Mouse (Mus musculus): ENCODE measurements around the gene Sbk3. TPM values are rescaled to one million over a fixed set of nuclear protein-coding genes. Genes with fewer than 3 reads are reported as not detected.
A peak's percentile ranks its signal among the peaks of the same experiment; 100 is the strongest.

Gene Sbk3
- polyA plus RNA-seq, 1 experiment, result not detected

GRCm38 (mm10) chr7:4915669-4916416 is 55.1 kb downstream of the Sbk3 start:
- Histone ChIP-seq H3K4me3 (ENCODE audit: insufficient read depth, low read depth, low read length) (peak overlapping the region; percentile 98), H3K27ac (ENCODE audit: insufficient read depth, low read depth, low read length) (peak overlapping the region; percentile 95), H3K4me1 (ENCODE audit: control insufficient read depth, insufficient read depth, low read length) (peaks cover 32% of the 10 kb centered on the region)
- TF ChIP-seq POLR2A (IDR thresholded peaks at IDR 0.05; ENCODE audit: insufficient read depth, low read depth, low read length), result no peak
- TF ChIP-seq CTCF (IDR thresholded peaks at IDR 0.05; ENCODE audit: insufficient read depth, low read depth, low read length), result no peak
- WGBS, result 3% methylated on average over 14 of the region's 14 CpGs

Other genes with a start within 250 kb of the Sbk3 start
- gene Tmem150b, start 245.9 kb downstream of the Sbk3 start, polyA plus RNA-seq (2012; ENCODE audit: insufficient read depth, insufficient read length, low replicate concordance, missing spikeins), result not detected in 2 replicates
- gene Kmt5c, start 231.1 kb downstream of the Sbk3 start, polyA plus RNA-seq (2012; ENCODE audit: insufficient read depth, insufficient read length, low replicate concordance, missing spikeins), result not detected in 2 replicates
- gene Cox6b2, start 218.1 kb downstream of the Sbk3 start, polyA plus RNA-seq (2012; ENCODE audit: insufficient read depth, insufficient read length, low replicate concordance, missing spikeins), result not detected in 2 replicates
- not detected in 2 replicates for gene Fam71e2, start 199.9 kb downstream of the Sbk3 start, polyA plus RNA-seq (2012; ENCODE audit: insufficient read depth, insufficient read length, low replicate concordance, missing spikeins)
- gene Il11, start 188.3 kb downstream of the Sbk3 start, polyA plus RNA-seq (2012; ENCODE audit: insufficient read depth, insufficient read length, low replicate concordance, missing spikeins), result not detected in 2 replicates
- gene Tmem190, start 188.2 kb downstream of the Sbk3 start, polyA plus RNA-seq (2012; ENCODE audit: insufficient read depth, insufficient read length, low replicate concordance, missing spikeins), result not detected in 2 replicates
- gene Tmem238, start 181.5 kb downstream of the Sbk3 start, polyA plus RNA-seq (2012; ENCODE audit: insufficient read depth, insufficient read length, low replicate concordance, missing spikeins), result not detected in 2 replicates
- gene Rpl28, start 178.3 kb downstream of the Sbk3 start, polyA plus RNA-seq (2012; ENCODE audit: insufficient read depth, insufficient read length, low replicate concordance, missing spikeins), result not detected in 2 replicates
- not detected in 2 replicates for gene Ube2s, start 158.6 kb downstream of the Sbk3 start, polyA plus RNA-seq (2012; ENCODE audit: insufficient read depth, insufficient read length, low replicate concordance, missing spikeins)
- 146 TPM in 1 of 2 replicates, not detected in the other for gene Shisa7, start 126.5 kb downstream of the Sbk3 start, polyA plus RNA-seq (2012; ENCODE audit: insufficient read depth, insufficient read length, low replicate concordance, missing spikeins)
- gene Isoc2b, start 100.9 kb downstream of the Sbk3 start, polyA plus RNA-seq (2012; ENCODE audit: insufficient read depth, insufficient read length, low replicate concordance, missing spikeins), result not detected in 2 replicates
- gene Isoc2a, start 94.0 kb downstream of the Sbk3 start, polyA plus RNA-seq (2012; ENCODE audit: insufficient read depth, insufficient read length, low replicate concordance, missing spikeins), result not detected in 2 replicates
- gene Gm36210, start 64.7 kb downstream of the Sbk3 start, polyA plus RNA-seq (2012; ENCODE audit: insufficient read depth, insufficient read length, low replicate concordance, missing spikeins), result not detected in 2 replicates
- gene Zfp628, start 56.0 kb downstream of the Sbk3 start, polyA plus RNA-seq (2012; ENCODE audit: insufficient read depth, insufficient read length, low replicate concordance, missing spikeins), result not detected in 2 replicates
- not detected in 2 replicates for gene Nat14, start 49.1 kb downstream of the Sbk3 start, polyA plus RNA-seq (2012; ENCODE audit: insufficient read depth, insufficient read length, low replicate concordance, missing spikeins)
- gene Ssc5d, start 45.4 kb downstream of the Sbk3 start, polyA plus RNA-seq (2012; ENCODE audit: insufficient read depth, insufficient read length, low replicate concordance, missing spikeins), result not detected in 2 replicates
- gene Sbk2, start 6.8 kb downstream of the Sbk3 start, polyA plus RNA-seq (2012; ENCODE audit: insufficient read depth, insufficient read length, low replicate concordance, missing spikeins), result not detected in 2 replicates
- not detected in 2 replicates for gene Zfp579, start 25.0 kb upstream of the Sbk3 start, polyA plus RNA-seq (2012; ENCODE audit: insufficient read depth, insufficient read length, low replicate concordance, missing spikeins)
- gene Zfp524, start 43.2 kb upstream of the Sbk3 start, polyA plus RNA-seq (2012; ENCODE audit: insufficient read depth, insufficient read length, low replicate concordance, missing spikeins), result not detected in 2 replicates
- not detected in 2 replicates for gene Fiz1, start 43.5 kb upstream of the Sbk3 start, polyA plus RNA-seq (2012; ENCODE audit: insufficient read depth, insufficient read length, low replicate concordance, missing spikeins)
- gene Gm44973, start 44.3 kb upstream of the Sbk3 start, polyA plus RNA-seq (2012; ENCODE audit: insufficient read depth, insufficient read length, low replicate concordance, missing spikeins), result not detected in 2 replicates
- gene Zfp865, start 49.2 kb upstream of the Sbk3 start, polyA plus RNA-seq (2012; ENCODE audit: insufficient read depth, insufficient read length, low replicate concordance, missing spikeins), result not detected in 2 replicates
- gene Ccdc106, start 49.4 kb upstream of the Sbk3 start, polyA plus RNA-seq (2012; ENCODE audit: insufficient read depth, insufficient read length, low replicate concordance, missing spikeins), result not detected in 2 replicates
- gene 4632433K11Rik, start 63.0 kb upstream of the Sbk3 start, polyA plus RNA-seq (2012; ENCODE audit: insufficient read depth, insufficient read length, low replicate concordance, missing spikeins), result not detected in 2 replicates
- not detected in 2 replicates for gene Zfp784, start 67.3 kb upstream of the Sbk3 start, polyA plus RNA-seq (2012; ENCODE audit: insufficient read depth, insufficient read length, low replicate concordance, missing spikeins)
- gene Zfp580, start 80.4 kb upstream of the Sbk3 start, polyA plus RNA-seq (2012; ENCODE audit: insufficient read depth, insufficient read length, low replicate concordance, missing spikeins), result not detected in 2 replicates
- 837 TPM in 1 of 2 replicates, not detected in the other for gene U2af2, start 91.0 kb upstream of the Sbk3 start, polyA plus RNA-seq (2012; ENCODE audit: insufficient read depth, insufficient read length, low replicate concordance, missing spikeins)
- not detected in 2 replicates for gene Epn1, start 109.1 kb upstream of the Sbk3 start, polyA plus RNA-seq (2012; ENCODE audit: insufficient read depth, insufficient read length, low replicate concordance, missing spikeins)
- not detected in 2 replicates for gene Rfpl4, start 145.8 kb upstream of the Sbk3 start, polyA plus RNA-seq (2012; ENCODE audit: insufficient read depth, insufficient read length, low replicate concordance, missing spikeins)
- not detected in 2 replicates for gene Rasl2-9, start 154.8 kb upstream of the Sbk3 start, polyA plus RNA-seq (2012; ENCODE audit: insufficient read depth, insufficient read length, low replicate concordance, missing spikeins)
- not detected in 2 replicates for gene Vmn1r55, start 178.5 kb upstream of the Sbk3 start, polyA plus RNA-seq (2012; ENCODE audit: insufficient read depth, insufficient read length, low replicate concordance, missing spikeins)
- not detected in 2 replicates for gene Vmn1r56, start 225.6 kb upstream of the Sbk3 start, polyA plus RNA-seq (2012; ENCODE audit: insufficient read depth, insufficient read length, low replicate concordance, missing spikeins)
- gene Vmn1r57, start 247.3 kb upstream of the Sbk3 start, polyA plus RNA-seq (2012; ENCODE audit: insufficient read depth, insufficient read length, low replicate concordance, missing spikeins), result not detected in 2 replicates